Mouse (Mus musculus): ENCODE measurements around the gene Ccnj. TPM values are rescaled to one million over a fixed set of nuclear protein-coding genes. Genes with fewer than 3 reads are reported as not detected.
A peak's percentile ranks its signal among the peaks of the same experiment; 100 is the strongest.

Ccnj gene
- 1 to 10 TPM; 6.7 to 7.4 TPM for total RNA-seq (2021)
- long read RNA-seq, partial matches to known transcripts, result 1 of 7 reads
- long read RNA-seq, other reads (novel, unspliced or antisense), result 3 of 7 reads

DNA sequence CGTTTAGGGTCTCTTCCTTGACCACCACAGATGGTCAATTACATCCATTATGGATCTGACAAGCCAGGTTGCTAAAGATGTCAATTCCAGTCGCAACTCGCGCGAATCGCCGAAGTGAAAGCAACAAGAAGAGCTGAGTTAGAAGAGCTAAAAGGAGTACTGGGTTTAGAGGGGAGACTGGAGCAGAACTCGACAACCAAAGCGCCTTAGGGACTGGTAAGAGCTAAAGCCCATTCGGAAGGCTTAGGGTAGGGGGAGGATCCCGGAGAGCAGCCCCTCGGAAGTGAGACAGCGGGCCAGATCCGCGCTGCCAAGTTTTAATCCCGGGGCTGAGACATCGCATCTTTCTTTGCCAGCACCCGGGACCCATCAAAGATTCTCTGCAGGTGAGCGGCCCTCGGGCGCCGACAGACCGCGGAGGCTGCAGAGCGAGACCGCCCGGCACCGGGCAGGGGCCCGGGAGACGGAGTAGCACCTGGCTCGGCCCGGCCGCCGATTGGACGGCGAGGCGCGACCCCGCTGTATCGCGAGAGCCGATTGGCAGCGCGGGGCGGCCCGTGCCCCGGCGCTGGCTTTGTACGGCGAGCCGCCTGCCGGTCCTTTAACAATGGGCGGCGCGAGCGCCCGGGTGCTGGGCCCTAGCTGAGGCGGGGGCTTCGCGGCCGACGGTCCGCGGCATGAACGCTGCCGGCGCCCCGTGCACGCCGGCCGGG, at the start of gene Ccnj:
Gene Ccnj, plus strand, starts transcription at position 577 of the 713 bp plus-strand sequence.
- DNase-seq (ENCODE audit: low spot score in 2 of 2), result peak; percentile 87 to 95

- DNase-seq (ENCODE audit: low spot score in 2 of 2), result no peak
Observed at GRCm38 (mm10) chr19:40788004-40788714, 42.9 kb upstream of the Ccnj start.

DNA sequence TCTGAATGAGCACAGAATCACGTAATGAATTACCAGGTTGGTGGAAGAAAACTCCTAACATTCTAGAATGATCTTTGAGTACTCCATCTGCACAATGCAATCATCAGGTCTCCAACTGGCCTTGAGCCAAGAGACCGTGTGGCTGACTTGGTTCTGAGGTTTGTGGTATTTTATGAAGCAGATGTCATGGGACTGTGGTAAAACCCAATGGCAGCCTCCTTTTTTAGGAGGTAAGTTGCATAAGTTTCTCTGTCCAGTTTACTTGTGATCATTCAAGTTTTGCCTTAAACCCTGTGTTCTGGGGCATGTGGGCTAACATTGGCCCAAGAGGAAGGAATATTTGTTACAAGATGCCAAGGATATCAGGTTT, 42.4 kb upstream of the Ccnj start:
- peak in 1 of 2 experiments; percentile 1 for DNase-seq (ENCODE audit: low spot score in 2 of 2)

GRCm38 (mm10) chr19:40805176-40805737, 25.8 kb upstream of the Ccnj start:
- DNase-seq (ENCODE audit: low spot score in 2 of 2), result no peak

- DNase-seq (ENCODE audit: low spot score in 2 of 2), result no peak
Observed at GRCm38 (mm10) chr19:40809858-40810257, 21.2 kb upstream of the Ccnj start.

- no peak for DNase-seq (ENCODE audit: low spot score in 2 of 2)
Observed at GRCm38 (mm10) chr19:40811840-40812239, 19.2 kb upstream of the Ccnj start.

DNA sequence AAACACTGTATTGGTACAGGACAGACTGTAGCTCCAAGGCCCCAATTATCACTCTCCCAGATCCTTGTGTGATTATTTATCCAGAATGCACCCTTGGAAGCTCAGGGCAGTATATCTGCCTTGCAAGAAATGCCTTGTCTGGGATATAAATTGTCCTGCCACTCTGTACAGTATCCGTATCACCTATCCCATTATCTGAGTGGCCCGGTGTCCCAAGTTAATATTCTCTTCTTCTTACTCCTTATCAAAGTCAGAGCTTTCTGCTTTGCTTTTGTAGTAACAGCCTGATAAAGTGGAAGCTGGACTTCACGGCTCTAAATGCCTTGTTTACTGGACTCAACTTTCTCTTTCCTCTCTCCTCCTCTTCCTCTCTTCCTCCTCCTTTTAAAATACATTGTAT, 18.3 kb upstream of the Ccnj start:
- no peak for DNase-seq (ENCODE audit: low spot score in 2 of 2)

DNA sequence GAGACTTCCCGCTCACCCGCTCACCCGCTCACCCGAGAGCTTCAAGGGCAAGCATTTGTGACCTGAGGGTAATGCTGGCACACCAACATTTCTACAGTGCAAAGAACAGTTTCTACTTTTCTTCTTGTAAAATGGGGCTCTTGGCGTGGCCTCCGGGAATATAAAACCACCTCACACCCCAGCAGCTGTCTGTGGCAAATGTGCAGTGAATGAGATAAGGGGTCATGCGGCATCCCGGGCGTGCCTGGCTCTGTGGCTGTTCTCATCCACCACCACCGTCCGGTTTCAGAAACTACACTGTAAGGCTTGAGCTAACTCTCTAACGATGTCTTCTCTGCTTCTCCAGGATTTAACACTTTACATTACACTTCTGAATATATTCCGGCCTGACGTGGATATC, 17.7 kb upstream of the Ccnj start:
- no peak for DNase-seq (ENCODE audit: low spot score in 2 of 2)

GRCm38 (mm10) chr19:40815645-40816183, 15.4 kb upstream of the Ccnj start:
- no peak for DNase-seq (ENCODE audit: low spot score in 2 of 2)

- DNase-seq (ENCODE audit: low spot score in 2 of 2), result no peak
Observed at GRCm38 (mm10) chr19:40817901-40818532, 13.1 kb upstream of the Ccnj start.

- no peak for DNase-seq (ENCODE audit: low spot score in 2 of 2)
Observed at GRCm38 (mm10) chr19:40818764-40819163, 12.3 kb upstream of the Ccnj start.

DNA sequence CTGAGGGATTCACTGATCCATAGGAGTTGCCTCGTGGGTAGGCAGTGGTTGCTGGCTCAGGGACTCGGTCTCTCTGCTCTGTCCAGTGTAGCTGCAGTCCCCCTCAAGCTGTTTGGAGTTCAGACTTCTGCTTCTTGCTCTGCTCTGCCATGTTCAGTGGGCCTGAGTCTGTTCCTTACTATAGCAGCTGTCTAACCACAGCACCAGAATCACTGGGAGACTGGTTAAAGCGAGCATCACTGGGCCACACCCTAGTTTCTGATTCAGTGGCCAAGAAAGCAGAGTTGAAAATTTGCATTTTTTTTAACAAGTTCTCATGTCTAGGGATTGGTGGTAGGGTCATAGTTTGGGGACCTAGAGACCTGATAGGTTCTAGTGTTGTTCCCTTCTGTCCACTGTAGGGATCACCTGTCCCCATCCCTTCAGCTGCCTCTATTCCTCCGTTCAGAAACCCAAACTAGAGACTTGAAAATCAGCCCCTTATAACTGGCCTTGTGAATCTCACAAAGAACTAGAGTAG, 9.7 kb upstream of the Ccnj start:
- DNase-seq (ENCODE audit: low spot score in 2 of 2), result no peak

DNA sequence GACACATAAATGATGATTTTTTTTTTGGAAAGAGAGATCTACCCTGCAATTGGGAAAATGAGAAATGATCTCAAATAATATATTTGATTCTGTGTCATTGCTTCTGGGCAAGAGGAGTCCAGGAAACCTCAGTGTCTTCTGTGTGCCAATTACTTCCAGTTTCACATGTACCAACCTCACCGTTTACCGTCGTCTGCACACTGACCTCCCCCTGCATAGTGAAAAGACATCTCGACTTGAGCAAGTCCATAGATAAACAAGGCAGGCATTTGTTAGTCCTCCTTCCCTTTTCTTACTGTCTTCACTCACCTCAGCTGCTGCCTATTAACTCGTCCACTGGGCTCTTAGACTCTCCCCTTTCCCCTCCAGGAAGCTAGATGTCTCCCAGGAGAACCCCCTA, 5.4 kb upstream of the Ccnj start:
- DNase-seq (ENCODE audit: low spot score in 2 of 2), result no peak

GRCm38 (mm10) chr19:40826735-40827134, 4.3 kb upstream of the Ccnj start:
- DNase-seq (ENCODE audit: low spot score in 2 of 2), result no peak

DNA sequence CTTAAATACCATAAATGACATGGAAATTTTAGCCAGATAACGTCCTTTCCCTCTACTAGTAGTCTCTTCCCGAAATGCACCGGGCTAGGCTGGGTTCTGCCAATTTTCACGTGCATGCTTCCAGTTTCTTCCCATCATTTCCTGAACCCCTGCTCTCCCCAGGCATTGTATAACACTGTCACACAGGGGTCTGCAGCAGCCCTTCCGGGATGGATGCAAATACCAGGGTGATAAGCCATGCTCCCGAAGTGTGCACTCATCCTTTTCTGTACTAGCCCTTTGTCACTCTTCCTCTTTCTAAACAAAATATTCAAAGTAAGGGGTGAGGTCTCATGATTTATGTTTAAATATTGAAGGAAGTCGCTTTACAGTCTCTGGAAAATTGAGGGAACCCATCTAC, 881 bp upstream of the Ccnj start:
- DNase-seq (ENCODE audit: low spot score in 2 of 2), result no peak

GRCm38 (mm10) chr19:40831416-40832201, 530 bp downstream of the Ccnj start:
- DNase-seq (ENCODE audit: low spot score in 2 of 2), result no peak

DNA sequence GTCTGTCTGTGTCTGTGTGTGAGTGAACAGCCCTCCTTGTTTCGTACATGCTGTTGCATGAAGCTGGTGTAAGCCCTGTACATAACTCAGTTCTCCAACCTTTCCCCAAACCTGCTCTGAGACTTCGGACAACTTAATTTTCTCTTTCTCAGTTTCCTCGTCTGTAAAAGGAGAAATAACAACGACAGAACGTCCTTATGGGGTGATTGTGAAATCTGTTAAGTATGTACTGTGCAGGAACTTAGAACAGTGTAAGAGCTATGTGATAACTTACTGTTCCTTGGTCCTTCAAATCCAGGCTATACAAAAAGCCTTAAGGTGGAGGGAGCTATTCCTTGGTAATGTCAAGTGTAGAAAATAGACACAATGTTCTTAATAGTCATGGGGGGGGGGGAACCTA, 1.3 kb downstream of the Ccnj start:
- no peak for DNase-seq (ENCODE audit: low spot score in 2 of 2)

- no peak for DNase-seq (ENCODE audit: low spot score in 2 of 2)
Observed at GRCm38 (mm10) chr19:40834436-40834835, 3.4 kb downstream of the Ccnj start.

DNA sequence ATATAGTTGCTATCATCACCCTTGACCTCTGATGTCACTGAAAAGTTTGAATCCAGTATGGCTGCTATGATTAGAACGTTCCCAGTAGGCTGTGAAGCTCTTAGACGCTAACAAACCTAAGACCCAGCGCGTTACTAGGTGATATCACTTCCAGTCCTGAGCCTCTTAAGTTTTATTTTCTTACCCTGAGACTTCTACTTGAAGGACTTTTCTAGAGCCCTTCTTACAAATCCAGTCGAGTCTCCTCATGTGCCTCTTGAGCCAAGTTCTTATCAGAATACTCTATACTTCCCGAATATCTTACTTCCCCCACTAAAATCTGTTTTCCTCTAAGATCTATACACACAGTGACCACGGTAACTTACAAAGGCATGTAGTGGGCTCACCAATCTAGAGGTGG, 7.1 kb downstream of the Ccnj start:
- DNase-seq (ENCODE audit: low spot score in 2 of 2), result no peak

GRCm38 (mm10) chr19:40840303-40840702, 9.2 kb downstream of the Ccnj start:
- no peak for DNase-seq (ENCODE audit: low spot score in 2 of 2)

DNA sequence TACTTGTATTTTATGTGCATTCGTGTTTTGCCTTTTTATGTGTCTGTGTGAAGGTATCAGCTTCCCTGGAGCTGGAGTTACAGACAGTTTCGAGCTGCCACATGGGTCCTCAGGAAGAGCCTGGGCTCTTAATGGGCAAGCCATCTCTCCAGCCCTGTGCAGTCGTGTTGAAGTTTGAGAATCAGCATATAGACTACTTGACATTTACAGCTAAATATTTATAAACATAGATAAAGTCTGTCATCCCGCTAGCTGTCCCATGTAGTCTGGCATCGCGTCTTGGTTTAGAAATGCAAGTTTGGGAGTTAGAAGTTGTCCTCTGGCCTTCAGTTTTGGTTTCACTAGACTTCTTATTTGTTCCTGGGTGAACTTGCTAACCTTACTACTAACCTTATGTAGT, 10.0 kb downstream of the Ccnj start:
- DNase-seq (ENCODE audit: low spot score in 2 of 2), result no peak
